Mouse (Mus musculus) C2C12 (cell line): ENCODE data around the gene Hpn.

ENCODE experiments used
- CEBPB ChIP-seq: IDR thresholded peaks from one replicate; pipeline ENCODE4 v1.6.1; 2011; ENCODE audit warnings: low read depth, mild to moderate bottlenecking, control low read depth, moderate library complexity
- CTCF ChIP-seq: IDR thresholded peaks from one replicate; pipeline ENCODE4 v1.5.1; 2011; ENCODE audit not compliant: control insufficient read depth, insufficient read depth, insufficient read length
- FOSL1 ChIP-seq: IDR thresholded peaks from one replicate; pipeline ENCODE4 v1.8.0; 2011; ENCODE audit warnings: mild to moderate bottlenecking, low read length; ENCODE audit not compliant: poor library complexity, insufficient read depth, severe bottlenecking
- MYOD1 ChIP-seq: IDR thresholded peaks from one replicate; pipeline ENCODE4 v1.6.1; 2011; ENCODE audit warnings: low read depth; ENCODE audit not compliant: control insufficient read depth, insufficient read length

DNA sequence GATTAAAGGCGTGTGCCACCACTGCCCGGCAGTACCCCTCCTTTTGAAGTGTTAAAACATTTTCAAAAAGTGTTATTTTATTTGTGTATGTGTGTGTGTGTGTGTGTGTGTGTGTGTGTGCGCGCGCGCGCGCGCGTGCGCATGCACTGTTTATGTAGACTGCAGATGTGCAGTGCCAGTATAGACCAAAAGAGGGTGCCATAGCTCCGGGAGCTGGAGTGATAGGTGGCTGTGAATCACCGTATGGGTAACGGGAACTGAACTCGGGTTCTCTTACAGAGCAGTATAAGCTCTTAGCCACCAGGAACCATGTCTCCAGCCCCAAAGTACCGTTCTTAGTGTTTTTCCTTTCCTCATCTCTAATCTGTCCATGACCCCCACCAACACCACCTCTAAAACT lies 29.8 kb upstream of the Hpn start:
- TF ChIP-seq MYOD1 (no peak), CTCF (no peak), CEBPB (no peak), FOSL1 (no peak)
